Mouse (Mus musculus) T-helper 1 cell (primary cell): ENCODE results near the gene Syn3.

Experiments used
- in situ Hi-C: fragments of 300-600 bp; cut with MboI, MseI; formaldehyde crosslinking; loops from one replicate; pipeline ENCODE4 v1.15.1; 2025; ENCODE audit warnings: high pct_unique_total_duplicates

The Syn3 gene

GRCm38 (mm10) chr10:86281238-86281637 is 217.5 kb downstream of the Syn3 start:
- in situ Hi-C loops, result no loop called here

DNA sequence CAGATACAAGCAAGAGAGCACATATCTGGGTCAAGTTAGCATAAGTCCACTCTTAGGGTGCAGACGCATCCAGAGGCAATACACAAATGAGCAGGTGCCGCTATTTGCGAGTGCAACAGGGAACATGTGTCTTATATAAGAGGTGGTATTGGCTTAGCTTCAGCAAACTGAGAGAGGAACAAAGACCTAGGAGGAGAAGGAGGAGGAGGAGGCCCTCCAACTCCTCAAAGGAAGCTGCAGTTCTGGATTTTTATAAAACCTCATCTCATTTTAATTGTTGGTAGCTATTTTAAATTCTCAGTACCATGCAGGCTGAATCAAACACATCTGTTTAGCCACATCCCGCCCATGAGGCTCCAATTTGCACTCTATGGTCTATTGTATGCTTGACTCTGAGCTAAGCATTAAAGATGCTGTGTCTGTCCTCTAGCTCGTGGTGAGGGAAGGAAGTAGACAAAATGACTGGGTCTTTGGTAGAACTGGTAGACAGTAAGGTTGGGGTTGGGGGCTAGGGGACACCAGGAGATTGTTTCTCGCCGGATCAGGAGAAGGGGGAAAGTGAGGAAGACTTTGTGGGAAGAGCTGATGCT is 219.0 kb downstream of the Syn3 start:
- in situ Hi-C loops, result no loop called here

DNA sequence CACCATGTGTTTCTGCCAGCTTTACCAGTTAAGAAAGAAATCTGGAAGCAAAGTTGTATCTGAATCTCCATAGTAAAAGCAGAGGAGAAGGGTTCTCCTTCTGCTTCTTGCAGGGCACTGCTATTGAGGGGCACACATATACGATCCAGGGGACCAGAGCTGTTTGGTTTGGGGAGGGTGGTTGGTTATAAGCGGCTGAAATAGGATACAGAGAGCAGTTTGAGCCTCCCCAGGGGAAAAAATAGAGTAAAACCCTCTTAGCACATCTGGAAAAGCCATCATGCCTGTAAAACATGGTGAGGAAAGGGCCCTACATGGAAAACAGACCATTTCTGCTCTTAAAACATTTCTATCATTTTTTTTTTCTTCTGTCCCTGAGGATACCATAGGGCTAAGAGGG is 220.2 kb downstream of the Syn3 start:
- in situ Hi-C loops, result no loop called here

DNA sequence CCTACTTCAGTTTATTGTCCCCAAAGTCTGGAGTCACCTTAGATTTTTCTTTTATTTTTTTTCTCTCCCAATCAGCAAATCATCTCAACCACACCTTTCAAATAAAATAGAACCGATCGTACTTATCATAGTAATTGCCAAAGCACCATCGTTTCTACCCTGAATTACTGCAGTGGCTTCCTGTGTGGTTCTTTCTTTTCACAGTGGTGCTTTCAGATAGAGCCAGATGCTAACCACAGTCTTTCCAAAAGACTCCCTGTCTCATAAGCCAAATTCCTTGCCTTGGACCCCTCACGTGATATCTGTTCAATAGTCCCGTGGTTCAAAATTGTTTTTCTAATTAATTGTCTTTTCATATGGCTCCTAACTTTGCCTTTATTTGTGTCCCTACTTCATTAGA is 221.4 kb downstream of the Syn3 start:
- in situ Hi-C loops, result no loop called here

DNA sequence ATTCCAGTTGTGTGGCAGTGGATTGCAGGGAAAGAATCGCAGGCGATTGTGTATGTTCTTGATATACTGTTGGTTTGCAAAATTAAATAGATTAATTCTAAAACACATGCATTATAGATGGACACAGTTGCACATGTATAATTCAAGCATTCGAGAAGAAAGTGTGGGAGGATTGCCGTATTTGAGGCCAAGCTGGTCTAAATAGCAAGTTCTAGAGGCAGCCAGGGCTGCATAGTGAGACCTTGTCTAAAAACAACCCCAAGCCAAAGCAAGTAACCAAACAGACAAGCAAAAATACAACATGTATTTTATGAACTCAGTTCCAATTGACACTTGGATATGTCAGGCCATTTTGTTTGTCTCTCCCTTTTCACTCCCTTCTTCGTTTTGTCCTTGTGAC is 223.1 kb downstream of the Syn3 start:
- in situ Hi-C loops, result no loop called here

- in situ Hi-C loops, result loop anchor here (5.0 kb wide), 1 partner anchor 86 kb away; no protein-coding TSS in a partner anchor
These were observed 225.1 kb downstream of the Syn3 start for GRCm38 (mm10) chr10:86273410-86274191.

DNA sequence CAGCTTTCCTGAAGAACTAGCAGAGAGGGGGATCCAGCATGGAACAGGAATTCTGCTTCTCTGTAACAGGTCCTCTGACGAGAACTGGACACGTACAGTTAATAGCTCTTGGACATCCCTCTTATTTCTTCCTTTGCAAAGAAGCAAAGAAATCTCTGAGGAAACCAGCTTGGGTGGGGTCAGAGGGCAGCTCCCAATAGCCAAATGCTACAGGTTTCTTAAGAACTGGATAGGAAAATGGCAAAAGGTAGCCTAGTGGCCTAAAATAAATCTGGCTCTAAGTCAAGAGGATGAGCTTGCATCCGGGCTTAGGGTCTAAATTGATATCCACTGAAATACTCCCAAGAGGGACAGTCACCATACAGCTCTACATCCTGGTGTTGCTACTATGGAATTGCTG is 225.9 kb downstream of the Syn3 start:
- in situ Hi-C loops, result loop anchor here (5.0 kb wide), 1 partner anchor 86 kb away; no protein-coding TSS in a partner anchor

GRCm38 (mm10) chr10:86270254-86270653 is 228.4 kb downstream of the Syn3 start:
- in situ Hi-C loops, result loop anchor here (5.0 kb wide), 1 partner anchor 83 kb away; no protein-coding TSS in a partner anchor

DNA sequence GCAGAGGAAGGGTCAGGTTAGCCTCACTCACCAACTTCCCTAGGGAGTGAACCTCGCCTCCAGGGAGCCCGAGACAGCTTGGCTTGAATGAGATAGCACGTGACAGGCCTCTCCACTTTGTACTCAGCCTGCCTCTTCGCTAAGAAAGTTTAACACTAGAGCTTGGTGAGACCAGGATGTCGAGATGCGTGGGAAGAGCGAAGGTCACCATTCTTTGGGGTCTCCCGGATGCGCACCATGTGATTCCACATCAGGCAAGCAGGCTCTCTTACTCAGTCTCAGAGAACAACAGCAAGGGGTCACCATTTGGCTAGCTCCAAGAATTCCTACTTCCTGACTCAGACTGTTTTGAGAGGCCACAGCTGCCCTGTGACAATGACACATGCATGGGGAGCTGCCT is 234.1 kb downstream of the Syn3 start:
- in situ Hi-C loops, result no loop called here

- in situ Hi-C loops, result no loop called here
These were observed 237.0 kb downstream of the Syn3 start for GRCm38 (mm10) chr10:86261725-86262124.

GRCm38 (mm10) chr10:86258992-86259391 is 239.7 kb downstream of the Syn3 start:
- in situ Hi-C loops, result no loop called here

GRCm38 (mm10) chr10:86258046-86258445 is 240.7 kb downstream of the Syn3 start:
- in situ Hi-C loops, result no loop called here

- in situ Hi-C loops, result no loop called here
These were observed 241.7 kb downstream of the Syn3 start for GRCm38 (mm10) chr10:86257045-86257444.

DNA sequence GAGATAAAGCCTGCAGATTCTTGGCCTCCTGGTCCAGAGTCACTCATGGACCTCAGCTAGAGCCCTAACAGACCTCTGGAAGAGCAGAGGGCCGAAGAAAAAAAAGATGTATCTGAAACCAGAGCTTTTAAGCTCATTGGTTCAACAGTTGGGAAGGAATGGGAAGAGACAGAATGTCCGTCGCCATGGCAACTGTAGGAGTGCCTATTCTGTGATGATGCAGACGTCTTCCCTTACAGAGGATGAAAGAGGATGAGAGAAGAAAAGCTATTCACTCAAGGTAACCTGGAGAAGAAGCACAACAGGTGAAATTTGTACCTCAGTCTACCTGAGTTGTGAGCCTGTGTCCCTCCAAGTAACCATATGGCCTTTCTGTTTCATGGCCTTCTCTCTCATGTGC is 242.5 kb downstream of the Syn3 start:
- in situ Hi-C loops, result no loop called here

DNA sequence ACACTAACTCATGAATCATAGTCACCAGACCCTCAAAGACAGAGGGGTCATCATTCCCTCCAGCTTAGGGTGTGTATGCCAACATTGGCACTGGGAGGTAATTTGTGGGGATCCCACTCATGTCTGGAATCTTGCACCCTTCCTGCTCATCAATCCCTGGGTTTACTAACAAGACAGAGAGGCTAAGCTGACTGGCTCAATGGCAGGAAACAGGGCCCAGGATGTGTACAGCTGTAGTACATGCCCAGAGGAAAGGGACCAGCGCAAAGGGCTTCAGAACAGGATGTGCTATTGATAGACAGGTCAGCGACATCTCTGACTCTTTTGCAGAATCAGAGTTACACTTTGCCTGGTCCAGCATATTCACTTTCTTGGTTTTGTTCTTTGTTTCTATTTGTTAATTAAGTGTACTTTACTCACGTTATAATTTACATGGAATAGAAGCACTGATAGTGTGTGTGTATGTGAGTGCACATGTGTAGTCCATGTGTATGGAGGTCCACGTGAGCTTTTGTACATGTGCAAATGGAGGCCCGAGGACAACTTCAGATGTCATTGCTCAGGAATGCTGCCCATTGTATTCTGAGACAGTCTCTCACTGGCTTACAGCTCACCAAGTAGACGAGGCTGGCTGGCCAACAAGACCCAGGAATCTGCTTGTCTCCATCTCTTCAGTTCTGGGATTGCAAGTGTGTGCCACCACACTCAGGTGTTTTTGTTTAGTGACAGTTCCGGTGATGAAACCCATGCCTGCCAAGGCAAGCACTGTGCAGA is 248.4 kb downstream of the Syn3 start:
- in situ Hi-C loops, result no loop called here

- in situ Hi-C loops, result no loop called here
These were observed 249.4 kb downstream of the Syn3 start for GRCm38 (mm10) chr10:86249283-86249682.

GRCm38 (mm10) chr10:86248807-86249206 is 249.9 kb downstream of the Syn3 start:
- in situ Hi-C loops, result no loop called here

- in situ Hi-C loops, result no loop called here
These were observed 250.5 kb downstream of the Syn3 start for GRCm38 (mm10) chr10:86248131-86248740.

DNA sequence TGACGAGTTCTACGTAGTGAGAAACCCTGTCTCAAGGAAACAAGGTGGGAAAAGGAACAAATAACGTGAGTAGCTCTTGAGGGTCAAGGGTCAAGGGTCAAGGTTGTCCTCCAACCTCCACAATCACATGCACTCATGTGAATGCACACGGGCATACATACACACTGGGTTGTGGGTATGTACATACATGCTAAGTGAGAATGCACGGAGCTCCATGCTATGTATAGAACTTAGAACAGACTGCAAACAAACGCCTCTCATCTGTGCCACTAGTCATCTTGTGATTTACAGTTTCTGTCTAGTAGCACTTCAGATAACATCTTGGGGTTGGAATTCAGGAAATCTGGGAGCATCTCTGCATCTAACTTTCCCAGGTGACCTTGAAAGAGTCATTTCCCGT is 253.3 kb downstream of the Syn3 start:
- in situ Hi-C loops, result no loop called here

- in situ Hi-C loops, result no loop called here
These were observed 255.2 kb downstream of the Syn3 start for GRCm38 (mm10) chr10:86243525-86243924.

GRCm38 (mm10) chr10:86242721-86243120 is 256.0 kb downstream of the Syn3 start:
- in situ Hi-C loops, result no loop called here

DNA sequence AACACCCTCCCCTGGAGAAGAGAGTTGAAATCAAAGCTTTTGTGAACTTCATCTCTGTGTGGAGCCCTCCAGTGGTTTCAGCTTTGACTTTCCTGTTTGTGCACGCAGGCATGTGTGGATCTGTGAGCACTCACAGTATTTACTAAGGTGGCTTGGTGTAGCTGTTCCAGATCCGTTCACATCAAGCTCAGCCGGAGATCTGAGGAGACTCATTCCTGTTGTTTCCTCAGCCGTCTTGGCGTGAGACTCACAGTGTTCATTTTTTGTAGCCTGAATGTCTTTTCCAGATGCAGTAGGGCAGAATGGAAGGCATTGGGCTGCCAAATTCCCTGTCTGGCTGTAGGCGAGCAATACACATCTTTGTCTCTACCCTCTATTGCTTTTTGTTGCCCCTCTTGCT is 268.7 kb downstream of the Syn3 start:
- in situ Hi-C loops, result no loop called here
